Mouse (Mus musculus) embryo, embryonic 11.5 days (tissue): ENCODE results near the gene Cep170b.

ENCODE experiments used
- DNase-seq: peaks from one replicate; pipeline ENCODE4 v3.0.0-alpha.2; 2012; ENCODE audit warnings: low read depth, low spot score

Gene Cep170b

GRCm38 (mm10) chr12:112720216-112720615 lies at the start of gene Cep170b:
TSS of gene Cep170b (plus strand) at chr12:112720455.
- DNase-seq, result no peak

DNA sequence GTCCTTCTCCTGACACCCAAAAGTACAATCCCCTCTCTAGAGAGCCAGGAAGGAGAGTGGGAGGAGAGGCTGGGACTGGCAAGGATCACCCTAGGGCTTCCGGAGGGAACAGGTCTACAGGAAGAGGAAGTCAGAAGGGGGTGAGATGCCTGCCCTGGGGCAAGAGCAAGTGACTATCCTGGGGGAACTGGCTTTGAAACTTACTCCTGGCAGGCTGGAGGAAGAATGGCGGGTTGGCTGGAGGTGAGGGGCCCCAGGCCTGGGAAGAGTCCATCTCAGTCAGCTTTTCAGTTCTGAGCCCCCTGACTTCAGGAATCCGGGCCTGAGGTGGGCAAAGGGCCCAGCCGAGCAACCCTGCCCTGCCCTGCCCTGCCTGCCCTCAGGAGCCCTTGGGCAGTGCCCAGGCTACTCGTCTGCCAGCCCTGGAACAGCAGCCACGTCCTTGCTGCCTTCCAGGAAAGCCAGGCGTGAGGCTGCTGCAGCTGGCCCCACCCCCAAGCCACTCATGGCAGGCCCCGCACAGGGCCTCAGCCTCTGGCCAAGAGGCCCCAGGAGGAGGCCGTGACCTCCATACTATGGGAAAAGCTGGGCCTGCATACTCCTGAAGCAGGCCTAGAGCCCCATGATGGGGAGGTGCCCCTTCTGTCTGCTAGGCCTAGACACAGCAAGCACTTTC lies 49.4 kb upstream of the Cep170b start:
- no peak for DNase-seq

GRCm38 (mm10) chr12:112671891-112672290 lies 48.4 kb upstream of the Cep170b start:
- DNase-seq, result no peak

- no peak for DNase-seq
Measured at GRCm38 (mm10) chr12:112672744-112673575, 47.3 kb upstream of the Cep170b start.

DNA sequence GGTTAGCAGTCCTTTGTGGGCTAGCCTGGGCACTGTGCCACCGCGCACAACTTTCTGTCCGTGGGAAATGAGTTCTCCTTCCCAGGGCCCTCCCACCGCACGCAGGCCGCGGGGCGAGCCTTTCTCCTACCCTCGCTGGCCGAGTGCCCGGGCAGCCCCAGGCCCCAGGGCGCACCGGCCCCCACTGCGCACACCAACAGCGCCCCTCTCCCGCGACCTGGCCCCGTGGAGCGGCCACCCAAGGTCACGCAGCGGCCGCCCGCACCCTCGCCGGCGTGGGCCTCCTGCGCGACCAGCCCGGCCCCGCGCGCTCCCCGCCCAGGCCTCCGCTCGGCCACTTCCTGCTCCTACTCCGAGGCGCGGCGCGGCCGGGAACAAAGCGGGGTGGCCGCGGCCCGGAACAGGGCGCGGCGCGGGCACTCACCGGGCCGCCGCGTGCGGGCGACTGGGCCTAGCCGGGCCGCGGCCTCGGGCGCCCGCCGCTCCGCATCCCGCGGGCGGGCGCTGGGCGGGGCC lies 46.6 kb upstream of the Cep170b start:
- DNase-seq, result no peak

DNA sequence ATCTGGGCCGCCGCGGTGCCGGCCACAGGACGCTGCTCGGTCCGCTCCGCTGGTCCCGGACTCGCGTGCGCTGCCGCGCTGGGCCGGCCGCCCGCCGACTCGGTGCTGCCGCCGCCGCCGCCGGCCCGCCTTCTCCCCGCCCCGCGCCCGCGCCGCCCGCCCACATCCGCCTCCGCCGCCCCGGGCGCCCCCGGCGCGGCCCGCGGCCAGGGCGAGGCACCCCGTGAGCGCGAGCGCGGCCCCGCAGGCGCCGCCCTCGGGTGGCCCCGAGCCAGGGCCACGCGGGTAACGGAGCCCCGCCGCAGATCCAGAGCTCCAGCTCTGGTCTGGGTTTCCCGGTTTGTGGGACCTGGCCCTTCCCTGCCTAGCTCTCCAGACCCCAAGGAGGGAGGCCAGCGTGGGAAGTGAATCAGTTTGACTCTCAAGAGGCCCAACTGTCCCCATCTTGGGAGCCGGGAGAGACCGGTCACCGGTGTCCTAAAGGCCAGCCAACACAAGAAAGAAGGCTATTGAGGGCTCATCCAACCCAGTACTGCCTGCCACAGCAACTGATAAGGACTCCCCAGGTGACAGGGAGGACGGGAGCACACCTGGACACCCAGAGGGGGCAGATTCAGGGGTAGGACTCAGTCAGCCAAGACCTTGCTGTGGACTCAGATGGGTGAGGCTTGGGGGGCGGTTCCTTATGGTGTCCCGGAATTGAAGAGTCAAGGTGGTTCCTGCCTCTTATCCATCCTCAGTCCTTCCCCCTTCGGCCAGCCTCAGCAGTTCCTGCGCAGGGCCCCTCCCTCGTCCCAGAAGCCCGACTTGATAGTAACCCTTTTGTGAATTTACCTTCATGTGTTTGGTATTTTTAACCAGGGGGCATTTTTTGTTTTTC lies 45.9 kb upstream of the Cep170b start, which contains the start of gene Akt1:
TSS of gene Akt1 (minus strand) at position 753 of the 880 bp plus-strand sequence.
- no peak for DNase-seq

DNA sequence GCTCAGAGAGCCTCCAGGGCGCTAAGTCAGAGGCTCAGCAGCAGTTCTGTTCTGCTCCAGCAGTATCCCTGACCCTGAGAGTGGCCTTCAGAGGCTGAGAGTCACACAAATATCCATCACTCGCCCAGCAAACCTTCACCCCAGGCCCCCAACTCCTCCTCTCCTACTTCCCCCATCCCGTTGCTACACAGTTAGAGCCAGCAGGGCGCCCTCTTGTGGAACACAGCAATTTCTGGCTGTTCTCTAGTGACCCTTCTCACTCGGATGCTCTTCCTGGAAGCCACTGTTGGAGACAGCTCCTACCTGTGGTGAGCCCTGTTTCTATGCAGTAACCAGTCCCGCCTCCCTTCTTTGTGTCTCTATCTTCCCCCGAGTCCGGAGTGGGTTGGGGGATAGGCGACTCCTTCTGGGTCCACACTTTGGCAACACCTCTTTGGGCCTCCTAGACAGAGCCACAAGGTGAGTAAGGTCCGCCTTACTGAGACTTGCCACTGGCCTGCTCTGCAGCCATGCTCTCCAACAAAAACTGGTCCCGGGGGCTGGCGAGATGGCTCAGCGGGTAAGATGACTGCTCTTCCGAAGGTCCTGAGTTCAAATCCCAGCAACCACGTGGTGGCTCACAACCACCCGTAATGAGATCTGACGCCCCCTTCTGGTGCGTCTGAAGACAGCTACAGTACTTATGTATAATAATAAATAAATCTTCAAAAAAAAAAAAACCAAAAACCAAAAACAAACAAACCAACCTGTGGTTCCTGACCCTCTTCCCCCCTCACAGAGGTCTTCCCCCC lies 44.8 kb upstream of the Cep170b start:
- DNase-seq, result peak; percentile 82

DNA sequence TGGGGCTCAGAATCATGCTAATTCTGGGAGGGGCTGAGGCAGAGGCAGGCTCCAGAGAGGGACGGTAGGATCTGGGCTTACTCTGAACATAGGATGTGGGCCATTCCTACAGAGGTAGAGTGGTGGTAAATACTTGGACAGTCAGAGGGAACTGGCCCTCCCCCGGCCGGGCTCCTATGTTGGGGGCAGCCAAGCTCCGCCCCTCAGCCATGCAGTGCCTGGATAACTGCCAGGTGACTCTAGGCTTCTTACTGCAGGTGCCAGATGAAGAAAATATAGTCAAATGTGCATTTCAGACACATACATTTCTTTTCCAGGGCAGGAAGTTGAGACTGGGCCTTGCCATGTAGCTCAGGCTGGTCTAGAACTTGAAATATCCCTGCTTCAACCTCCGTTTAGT lies 43.2 kb upstream of the Cep170b start:
- no peak for DNase-seq

GRCm38 (mm10) chr12:112677943-112678554 lies 42.2 kb upstream of the Cep170b start:
- no peak for DNase-seq

DNA sequence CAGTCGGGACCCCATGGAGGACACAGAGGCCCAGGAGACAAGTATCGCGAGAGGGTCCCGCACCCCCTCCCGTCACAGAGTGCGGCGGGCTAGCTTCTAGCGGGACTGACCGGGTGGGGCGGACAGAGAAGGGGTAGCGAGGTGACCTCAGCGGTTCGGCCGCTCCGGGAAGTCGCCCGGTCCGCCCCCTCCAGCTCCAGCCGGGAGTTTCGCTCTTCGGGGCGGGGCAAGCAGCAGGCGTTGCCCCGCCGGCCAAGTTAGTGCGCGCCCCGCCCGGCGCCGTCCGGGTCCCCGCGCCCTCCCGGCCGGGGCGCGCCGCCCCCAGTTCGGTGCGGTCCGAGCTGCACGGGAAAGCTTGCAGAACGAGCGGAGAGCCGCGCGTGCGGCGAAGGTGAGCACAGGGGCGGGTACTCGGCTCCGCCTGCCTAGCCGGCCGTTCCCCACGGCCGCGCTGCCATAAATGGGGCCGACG lies 41.7 kb upstream of the Cep170b start, which contains the start of gene Zbtb42:
TSS of gene Zbtb42 (plus strand) at position 274 of the 472 bp plus-strand sequence.
- DNase-seq, result no peak

- no peak for DNase-seq
Measured at GRCm38 (mm10) chr12:112679027-112679996, 40.9 kb upstream of the Cep170b start.

DNA sequence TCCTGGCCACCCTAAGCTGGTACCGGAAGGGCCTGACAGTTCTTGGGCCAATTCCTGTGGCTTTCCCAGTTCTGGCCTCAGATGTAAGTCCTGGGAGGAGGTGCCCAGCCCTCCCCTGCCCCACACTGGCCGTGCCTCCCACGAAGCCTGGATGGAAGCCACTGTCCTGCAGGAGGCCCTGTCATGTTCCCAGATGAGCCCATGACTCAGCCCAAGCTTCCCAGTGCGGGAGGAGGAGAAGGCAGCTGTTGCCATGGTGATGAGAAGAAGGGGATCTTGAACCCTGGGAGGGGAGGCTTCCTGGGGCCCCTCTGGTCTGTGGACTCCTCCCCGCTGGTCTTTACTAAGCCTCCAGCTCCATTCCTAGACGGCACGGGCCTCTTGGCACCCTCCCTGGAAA lies 36.9 kb upstream of the Cep170b start:
- DNase-seq, result no peak

DNA sequence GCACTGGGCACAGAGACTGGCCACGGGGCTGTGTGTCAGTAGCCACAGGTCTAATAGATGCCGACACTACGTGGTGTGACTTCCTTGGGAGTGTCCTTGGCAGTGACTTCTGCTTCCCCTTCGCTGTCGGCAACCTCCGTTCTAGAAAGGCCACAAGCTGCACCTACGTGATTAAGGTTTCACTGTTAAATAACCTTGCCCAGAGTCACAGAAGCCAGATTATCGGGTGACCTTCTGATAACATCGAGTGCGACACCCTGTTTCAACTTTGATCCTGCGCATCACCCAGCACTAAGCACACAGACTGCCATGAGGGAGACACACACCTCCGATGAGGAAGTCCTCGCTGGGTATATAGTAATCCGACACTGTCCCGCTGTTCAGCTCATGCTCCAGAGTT lies 31.8 kb upstream of the Cep170b start:
- no peak for DNase-seq

DNA sequence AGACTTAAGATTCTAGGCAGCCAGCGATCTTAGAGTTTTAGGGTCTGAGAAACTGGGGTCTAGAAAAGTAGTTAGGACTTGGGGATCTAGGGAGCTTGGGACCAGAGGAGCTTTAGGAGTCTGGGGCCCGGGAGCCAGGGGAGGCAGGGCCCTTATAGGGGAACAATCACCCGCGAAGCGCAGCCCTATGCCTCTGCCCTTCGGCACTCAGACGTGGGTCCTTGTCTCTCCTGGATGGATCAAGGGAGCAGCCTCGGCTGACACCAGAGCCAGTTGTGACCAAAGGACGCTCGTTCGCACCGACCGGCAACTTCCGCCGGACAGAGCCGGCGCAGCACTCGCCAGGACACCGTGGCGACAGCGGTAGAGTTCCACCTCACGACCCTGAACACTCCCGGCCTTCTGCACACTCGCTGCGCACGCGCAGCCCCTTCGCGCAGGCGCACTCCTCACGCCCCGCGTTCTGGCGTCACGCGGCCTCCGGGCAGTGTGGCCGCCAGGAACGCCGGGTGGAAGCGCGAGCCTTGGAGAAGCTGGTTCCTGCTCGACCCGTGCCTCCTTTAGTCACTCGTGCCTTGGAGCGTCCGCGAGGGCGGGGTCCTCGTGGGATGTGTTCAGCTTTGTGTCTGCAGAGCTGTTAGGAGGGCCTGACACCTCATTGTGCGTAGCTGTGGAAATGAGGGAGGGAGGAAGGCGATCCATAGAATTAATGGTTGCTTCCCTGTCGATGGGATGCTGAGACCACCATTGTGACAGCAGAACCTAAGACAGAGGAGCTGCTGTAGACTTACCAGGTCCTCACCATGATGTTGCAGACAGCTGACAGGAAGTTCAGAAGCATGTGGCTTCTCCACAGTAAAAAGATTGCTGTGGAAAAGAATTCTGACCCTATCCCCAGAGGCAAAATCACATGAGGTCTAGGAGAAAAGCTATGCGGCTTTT lies 26.8 kb upstream of the Cep170b start:
- DNase-seq, result peak; percentile 94

DNA sequence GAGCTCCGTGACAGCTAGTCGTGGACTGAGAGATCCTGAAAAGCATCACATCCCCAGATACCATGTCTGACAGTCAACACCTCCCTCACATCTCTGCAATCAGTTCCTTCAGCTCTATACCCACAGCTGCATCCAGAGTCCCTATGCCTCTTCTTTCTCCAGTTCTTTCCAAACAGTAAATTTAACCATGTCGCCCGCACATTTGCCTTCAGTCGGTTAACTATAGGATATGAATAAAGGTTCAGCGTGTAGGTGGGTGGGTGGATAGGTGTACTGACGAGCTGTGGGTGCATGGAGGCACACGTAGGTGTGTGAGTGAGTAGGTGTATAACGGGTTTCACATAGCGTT lies 26.2 kb upstream of the Cep170b start:
- no peak for DNase-seq

DNA sequence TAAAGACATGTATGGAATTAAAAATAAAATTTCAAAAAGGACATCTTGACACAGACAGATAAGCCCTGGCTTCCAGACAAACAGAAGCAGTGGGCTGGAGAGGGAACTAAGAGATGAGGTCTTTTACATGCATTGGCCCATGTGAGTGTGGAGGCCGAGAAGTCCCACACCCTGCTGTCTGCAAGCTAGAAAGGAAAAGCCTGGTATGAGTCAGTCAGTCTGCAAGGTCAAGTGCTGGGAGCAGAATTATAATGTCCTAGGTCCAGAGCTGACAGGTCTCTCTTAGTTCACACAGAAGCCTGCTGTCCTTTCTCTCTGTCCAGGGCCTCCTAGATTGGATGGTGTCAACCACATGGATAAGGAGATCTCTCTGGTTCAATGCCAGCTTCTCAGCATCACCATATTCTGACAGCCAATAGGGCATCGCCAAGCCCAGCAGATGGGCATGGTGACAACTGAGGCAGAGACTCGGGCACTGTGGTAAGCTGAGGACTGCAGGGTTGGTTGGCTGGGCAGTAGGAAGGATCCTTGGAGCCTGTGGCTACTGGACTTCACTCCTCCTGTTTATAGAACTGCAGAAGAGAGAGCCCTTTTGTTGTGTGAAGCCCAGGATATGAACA lies 23.3 kb upstream of the Cep170b start:
- no peak for DNase-seq

DNA sequence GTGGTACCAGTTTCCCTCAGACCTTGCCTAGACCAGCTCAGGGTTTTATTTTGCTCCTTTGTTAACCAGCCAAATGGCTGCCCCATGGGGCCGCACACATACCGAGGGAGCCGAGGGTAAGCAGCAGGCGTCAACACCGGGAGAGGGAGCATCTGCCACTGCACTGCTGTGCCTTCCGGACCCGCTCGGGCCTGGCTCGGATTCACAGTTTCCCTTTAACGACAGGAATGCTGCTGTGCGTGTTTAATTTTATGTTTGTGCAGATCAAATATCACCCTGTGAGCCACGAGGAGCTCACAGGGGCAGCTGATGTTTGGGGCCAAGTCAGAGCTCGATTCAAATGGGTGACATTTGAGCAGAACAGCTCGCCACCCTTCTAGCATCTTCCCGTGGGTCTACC lies 19.7 kb upstream of the Cep170b start:
- DNase-seq, result no peak
